Mouse (Mus musculus) liver, embryonic 14.5 days (tissue): ENCODE measurements around the gene Map7. TPM values are rescaled to one million over a fixed set of nuclear protein-coding genes. Genes with fewer than 3 reads are reported as not detected.
A peak's percentile ranks its signal among the peaks of the same experiment; 100 is the strongest.

Source experiments
- ATAC-seq: fragments of 200-750 bp; cut with Nextera tagmentation; 2 replicates; pipeline ENCODE4 v1.8.0; 2017; ENCODE audit warnings: moderate number of reproducible peaks, mild to moderate bottlenecking, moderate library complexity; ENCODE audit not compliant: insufficient read depth
- DNase-seq, 3 experiments: peaks; one replicate each; pipeline ENCODE4 v3.0.0-alpha.2; 2012 to 2013; ENCODE audit warnings: low read depth in 3 of 3, low spot score in 3 of 3
- H3K27ac ChIP-seq: fragments of 300-500 bp; sonication (generic); 2 replicates; pipeline ENCODE4 v1.5.1; 2014; ENCODE audit warnings: moderate library complexity, mild to moderate bottlenecking, control low read depth, inconsistent platforms
- H3K27me3 ChIP-seq: fragments of 300-500 bp; sonication (generic); 2 replicates; pipeline ENCODE4 v1.6.1; 2014; ENCODE audit warnings: mild to moderate bottlenecking, low read length, moderate library complexity; ENCODE audit not compliant: control insufficient read depth, insufficient read depth
- H3K36me3 ChIP-seq: fragments of 300-500 bp; sonication (generic); replicated peaks from 2 replicates; pipeline ENCODE4 v1.6.1; 2014; ENCODE audit warnings: low read depth; ENCODE audit not compliant: control insufficient read depth, insufficient read depth
- H3K4me1 ChIP-seq, 2 experiments: fragments of 200-500 bp in 1 of 2; fragments of 300-500 bp in 1 of 2; sonication (generic) in 1 of 2; replicated peaks; 2 replicates each; pipeline ENCODE4 v1.6.1; 2012 to 2014; ENCODE audit warnings: antibody characterized with exemption in 1 of 2, inconsistent platforms in 1 of 2, low read length in 1 of 2; ENCODE audit not compliant: control insufficient read depth in 2 of 2, insufficient read depth in 2 of 2
- H3K4me2 ChIP-seq: fragments of 300-500 bp; sonication (generic); 2 replicates; pipeline ENCODE4 v1.6.1; 2014; ENCODE audit warnings: low read depth, mild to moderate bottlenecking, control low read depth, moderate library complexity
- H3K4me3 ChIP-seq, 2 experiments: fragments of 200-500 bp in 1 of 2; fragments of 300-500 bp in 1 of 2; sonication (generic) in 1 of 2; 2 replicates each; pipeline ENCODE4 v1.5.1; 2012 to 2014; ENCODE audit warnings: low read depth in 2 of 2, low read length in 2 of 2, mild to moderate bottlenecking in 2 of 2, control low read depth in 1 of 2, inconsistent platforms in 1 of 2, moderate library complexity in 1 of 2; ENCODE audit not compliant: insufficient read depth in 1 of 2
- H3K9ac ChIP-seq: fragments of 300-500 bp; sonication (generic); replicated peaks from 2 replicates; pipeline ENCODE4 v1.6.1; 2014; ENCODE audit warnings: mild to moderate bottlenecking, control low read depth, moderate library complexity
- H3K9me3 ChIP-seq: fragments of 300-500 bp; sonication (generic); 2 replicates; pipeline ENCODE4 v1.6.1; 2016; ENCODE audit warnings: low read length, mixed read lengths; ENCODE audit not compliant: control insufficient read depth
- CTCF ChIP-seq: IDR thresholded peaks from 2 replicates; pipeline ENCODE4 v1.5.1; 2016; ENCODE audit warnings: antibody characterized with exemption, low read depth, control low read depth
- EP300 ChIP-seq: IDR thresholded peaks from 2 replicates; pipeline ENCODE4 v1.6.1; 2016; ENCODE audit warnings: antibody characterized with exemption, low read depth
- WGBS: fragments of 180-500 bp; shearing (Covaris S2); extraction: QIAGEN DNeasy Blood & Tissue Kit; methylation state at CpG from one replicate; pipeline ENCODE4 v1.1.7; 2014; ENCODE audit not compliant: insufficient replicate concordance; 5-methylcytosine and 5-hydroxymethylcytosine counted together
- polyA plus RNA-seq, 2 experiments: library from polyadenylated mRNA; depleted of rRNA in 1 of 2; stranded (reverse) in 1 of 2; unstranded in 1 of 2; fragments of >200 nt; fragmentation: Nextera tagmentation in 1 of 2; extraction: Ambion mirVana in 1 of 2; gene quantifications; 2 replicates each; pipeline versions ENCODE4 v1.2.1 to v1.2.3; 2012 to 2014

Gene Map7
- polyA plus RNA-seq, 2 experiments = 2.2 to 2.3 TPM

DNA sequence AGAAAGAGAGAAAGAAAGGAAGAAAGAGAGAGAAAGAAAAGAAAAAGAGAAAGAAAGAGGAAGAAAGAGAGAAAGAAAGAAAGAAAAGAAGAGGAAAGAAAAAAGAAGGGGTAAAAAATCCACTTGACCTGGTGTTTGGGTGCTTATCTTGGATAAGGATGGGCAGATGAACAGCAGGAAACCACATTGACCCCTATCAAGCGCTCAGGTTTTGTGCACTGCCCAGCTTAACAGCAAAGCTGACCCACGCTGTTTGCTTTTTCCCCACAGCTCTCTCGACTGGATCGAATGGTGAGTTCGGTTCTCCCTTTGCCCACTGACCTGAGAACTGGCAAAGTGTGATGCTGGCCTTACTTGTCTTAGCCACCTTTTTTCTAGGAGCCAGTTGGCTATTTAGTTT lies 36.8 kb upstream of the Map7 start:
- DNase-seq (no peak), ATAC-seq (no peak)
- no peaks in the 10 kb centered on the region for H3K36me3 ChIP-seq
- no peak overlapping the region for H3K9ac ChIP-seq
- no peak overlapping the region for H3K27ac ChIP-seq
- no peak overlapping the region for H3K4me3 ChIP-seq
- WGBS = 14% methylated on average over 5 of the region's 5 CpGs
- H3K9me3 ChIP-seq = no peaks in the 10 kb centered on the region
- no peaks in the 10 kb centered on the region for H3K27me3 ChIP-seq
- peak overlapping the region; percentile 28 for H3K4me2 ChIP-seq
- TF ChIP-seq EP300 = no peak
- no peak for TF ChIP-seq CTCF
- peaks cover 0 to 7% of the 10 kb centered on the region in 2 experiments; a peak in 1 of 4 replicates for H3K4me1 ChIP-seq

- Histone ChIP-seq H3K9me3 (no peaks in the 10 kb centered on the region), H3K4me3 (no peak overlapping the region), H3K27ac (no peak overlapping the region), H3K4me2 (peak overlapping the region; percentile 28), H3K9ac (no peak overlapping the region), H3K4me1 (peaks cover 0 to 7% of the 10 kb centered on the region in 2 experiments; a peak in 1 of 4 replicates), H3K36me3 (no peaks in the 10 kb centered on the region), H3K27me3 (no peaks in the 10 kb centered on the region)
- WGBS = 46% methylated on average over 18 of the region's 18 CpGs
- no peak for ATAC-seq
- no peak for DNase-seq
- no peak for TF ChIP-seq CTCF
- no peak for TF ChIP-seq EP300
Measured at GRCm38 (mm10) chr10:20112026-20112973, 36.0 kb upstream of the Map7 start.

GRCm38 (mm10) chr10:20119504-20120425 lies 28.5 kb upstream of the Map7 start:
- TF ChIP-seq CTCF (no peak), EP300 (no peak)
- H3K36me3 ChIP-seq = no peaks in the 10 kb centered on the region
- ATAC-seq = no peak
- no peaks in the 10 kb centered on the region for H3K27me3 ChIP-seq
- no peak for DNase-seq
- 80% methylated on average over 15 of the region's 15 CpGs for WGBS
- no peak overlapping the region for H3K4me2 ChIP-seq
- H3K27ac ChIP-seq = no peak overlapping the region
- H3K4me1 ChIP-seq = 0 out of 4 replicates have a peak, but pooled peaks cover 0 to 2% of the 10 kb centered on the region in 2 experiments
- no peak overlapping the region for H3K4me3 ChIP-seq
- no peaks in the 10 kb centered on the region for H3K9me3 ChIP-seq
- no peak overlapping the region for H3K9ac ChIP-seq

DNA sequence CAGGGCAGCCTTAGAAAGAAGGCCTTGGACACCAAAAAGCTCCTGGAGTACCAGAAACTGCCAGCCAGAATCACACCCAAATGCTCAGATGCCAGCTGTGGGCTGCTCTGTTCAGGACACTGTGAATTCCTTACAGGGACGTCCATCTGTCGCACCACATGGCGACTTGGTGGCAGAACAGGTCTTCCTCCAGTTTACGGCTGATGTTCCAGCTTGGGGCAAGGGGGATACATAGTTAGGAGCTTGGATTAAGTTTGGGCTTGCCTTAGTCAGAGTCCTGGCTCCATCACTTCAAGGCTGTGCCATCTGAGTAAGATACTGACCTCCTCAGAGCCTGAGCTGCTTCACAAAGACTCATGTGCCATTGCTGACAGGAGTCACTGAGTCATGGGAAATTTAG lies 26.3 kb upstream of the Map7 start:
- no peak overlapping the region for H3K27ac ChIP-seq
- H3K4me1 ChIP-seq = 0 out of 4 replicates have a peak, but pooled peaks cover 0 to 2% of the 10 kb centered on the region in 2 experiments
- no peaks in the 10 kb centered on the region for H3K27me3 ChIP-seq
- DNase-seq (no peak), ATAC-seq (no peak)
- no peak overlapping the region for H3K9ac ChIP-seq
- no peaks in the 10 kb centered on the region for H3K36me3 ChIP-seq
- H3K4me3 ChIP-seq = no peak overlapping the region
- no peak overlapping the region for H3K4me2 ChIP-seq
- TF ChIP-seq CTCF = no peak
- TF ChIP-seq EP300 = no peak
- 72% methylated on average over 4 of the region's 4 CpGs for WGBS
- H3K9me3 ChIP-seq = no peaks in the 10 kb centered on the region

DNA sequence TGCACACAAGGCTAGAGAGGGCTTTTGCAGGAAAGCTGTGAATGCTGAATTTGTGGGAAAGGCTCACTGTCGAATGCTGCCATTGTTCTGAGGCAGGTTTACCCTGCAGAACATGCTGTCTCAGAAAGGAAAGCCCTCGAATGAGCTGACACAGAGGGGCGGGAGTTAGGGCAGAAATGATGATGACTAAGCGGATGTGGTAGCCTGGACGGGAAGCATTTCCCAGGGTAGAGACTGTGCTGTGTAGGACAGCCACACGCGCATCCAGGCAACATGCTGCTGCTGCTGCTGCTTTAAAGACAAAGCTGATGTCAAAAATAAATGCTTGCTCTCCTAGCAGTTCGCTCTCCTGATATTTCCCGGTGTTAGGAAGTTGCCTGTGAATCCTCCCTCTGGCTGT lies 24.9 kb upstream of the Map7 start:
- Histone ChIP-seq H3K4me3 (no peak overlapping the region), H3K27ac (no peak overlapping the region), H3K9ac (no peak overlapping the region), H3K9me3 (no peaks in the 10 kb centered on the region), H3K27me3 (no peaks in the 10 kb centered on the region), H3K4me2 (no peak overlapping the region), H3K36me3 (no peaks in the 10 kb centered on the region), H3K4me1 (0 out of 4 replicates have a peak, but pooled peaks cover 0 to 2% of the 10 kb centered on the region in 2 experiments)
- 0 out of 2 replicates have a peak, but pooled peaks have one; percentile 39 for ATAC-seq
- no peak for DNase-seq
- WGBS = 25% methylated on average over 9 of the region's 9 CpGs
- TF ChIP-seq CTCF = no peak
- TF ChIP-seq EP300 = no peak
